Mouse (Mus musculus) monocyte, adult 5-6 weeks (primary cell): ENCODE data around the gene Tmem52. TPM values are rescaled to one million over a fixed set of nuclear protein-coding genes. Genes with fewer than 3 reads are reported as not detected.
"Not testable (repeated sequence)": the region's sequence is repeated elsewhere in the genome, so short reads cannot be mapped to it uniquely, and the experiment has no call there.

Experiments
- ATAC-seq: fragments of 153-309, 156-312 bp; replicated peaks from 2 replicates; pipeline ENCODE4 v1.8.0; 2017; ENCODE audit warnings: mild to moderate bottlenecking; ENCODE audit not compliant: low TSS enrichment, insufficient number of reproducible peaks, severe bottlenecking, poor library complexity, low FRiP score
- total RNA-seq: library from RNA; stranded (forward); fragments of 200-1000, 200-491, 200-594 nt; gene quantifications from 3 replicates; pipeline ENCODE4 v1.2.3, GENCODE M21; 2017

The Tmem52 gene
- total RNA-seq, 1 experiment from 2014 or later, result not detected

DNA sequence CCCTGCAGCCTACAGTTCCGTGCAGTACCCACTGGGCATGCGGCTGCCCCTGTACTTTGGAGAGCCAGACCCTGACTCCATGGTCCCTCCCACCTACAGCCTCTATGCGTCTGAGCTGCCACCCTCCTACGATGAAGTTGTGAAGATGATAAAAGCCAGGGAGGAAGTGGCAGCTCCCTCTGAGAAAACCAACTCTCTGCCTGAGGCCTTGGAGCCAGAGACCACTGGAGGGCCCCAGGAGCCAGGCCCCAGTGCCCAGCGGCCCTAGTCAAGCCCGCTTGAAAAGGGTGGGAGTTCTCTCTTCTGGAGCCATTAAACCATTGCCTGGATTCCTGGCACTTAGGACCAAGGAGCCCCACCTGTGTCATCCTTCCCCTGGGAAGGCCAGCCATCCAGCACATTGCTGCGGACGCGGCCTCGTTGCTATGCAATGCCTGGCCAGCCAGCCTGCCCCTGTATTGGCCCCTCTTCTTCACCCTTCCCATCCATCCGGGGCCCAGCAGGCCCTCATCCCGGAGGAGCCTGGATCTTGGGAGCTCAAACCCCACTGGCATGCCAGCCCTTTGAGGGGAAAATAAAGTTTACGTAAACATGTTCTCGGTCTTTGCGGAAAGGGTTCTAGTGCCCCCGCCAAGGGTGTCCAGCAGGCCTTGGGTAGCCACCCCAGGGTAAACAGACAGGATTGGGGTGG is 1.5 kb downstream of the Tmem52 start:
- ATAC-seq, result no peak

DNA sequence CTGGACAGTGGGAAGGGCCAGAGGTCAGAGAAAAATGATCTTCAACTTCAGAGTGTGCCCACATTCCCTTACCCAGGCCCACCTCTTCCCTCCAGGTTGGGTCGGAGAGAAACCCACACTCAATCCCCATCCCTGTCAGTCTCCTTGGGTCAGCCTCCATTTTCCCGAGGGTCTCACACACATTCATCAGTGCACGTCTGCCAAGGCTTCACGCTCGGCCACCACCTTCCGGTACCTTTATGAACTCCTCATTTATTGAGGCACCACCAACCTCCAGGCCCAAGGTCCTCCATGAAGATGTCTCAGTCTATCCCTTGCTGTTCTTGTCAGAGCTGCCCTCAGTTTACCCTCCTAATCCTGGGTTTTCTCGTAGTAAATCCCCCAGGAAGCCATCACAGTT is 2.1 kb downstream of the Tmem52 start:
- ATAC-seq, result no peak

DNA sequence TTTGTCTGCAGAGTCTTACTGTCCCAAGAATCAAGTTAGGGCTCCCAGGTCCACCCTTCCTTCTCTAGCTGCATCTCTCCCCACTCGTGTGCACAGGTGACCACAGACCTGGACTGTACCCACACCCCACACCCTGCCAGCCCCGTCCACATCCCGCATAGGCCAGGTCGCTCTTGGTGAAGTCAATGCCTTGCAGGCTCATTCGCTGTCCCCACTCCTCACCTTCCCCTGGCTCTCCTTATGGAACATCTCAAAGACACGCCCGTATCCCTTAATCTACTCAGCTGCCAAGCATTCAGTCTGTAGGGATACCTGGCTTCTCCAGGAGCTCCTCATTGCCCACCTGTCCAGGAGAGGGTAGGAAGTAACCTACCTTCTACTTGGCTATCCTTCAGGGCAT is 2.5 kb downstream of the Tmem52 start:
- no peak for ATAC-seq

DNA sequence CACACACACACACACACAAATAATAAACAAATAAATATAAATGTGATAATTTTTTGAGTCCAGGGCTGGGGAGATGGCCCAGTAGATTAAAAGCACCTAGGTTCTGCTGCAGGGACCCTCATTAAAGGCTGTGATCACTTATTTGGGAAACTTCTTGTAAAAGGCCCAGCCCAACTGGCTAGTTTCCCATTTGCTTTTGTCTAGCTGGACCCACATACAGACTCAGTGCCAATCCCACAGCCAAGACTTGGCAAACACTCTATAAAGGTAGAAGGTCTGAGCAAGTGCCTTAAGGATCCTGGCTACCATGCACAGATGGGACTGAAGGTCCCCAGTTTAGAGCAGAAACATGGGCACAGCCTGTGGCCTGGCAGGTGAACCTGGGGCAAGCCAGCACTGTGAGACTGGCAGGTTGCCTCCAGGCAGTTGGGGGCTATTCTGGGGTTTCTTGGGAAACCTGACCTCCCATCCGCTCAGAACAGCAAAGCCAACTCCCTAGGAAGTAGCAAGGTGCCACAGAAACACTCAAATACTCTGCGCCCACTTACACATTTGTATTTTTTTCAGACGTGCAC is 3.9 kb downstream of the Tmem52 start:
- no peak for ATAC-seq

DNA sequence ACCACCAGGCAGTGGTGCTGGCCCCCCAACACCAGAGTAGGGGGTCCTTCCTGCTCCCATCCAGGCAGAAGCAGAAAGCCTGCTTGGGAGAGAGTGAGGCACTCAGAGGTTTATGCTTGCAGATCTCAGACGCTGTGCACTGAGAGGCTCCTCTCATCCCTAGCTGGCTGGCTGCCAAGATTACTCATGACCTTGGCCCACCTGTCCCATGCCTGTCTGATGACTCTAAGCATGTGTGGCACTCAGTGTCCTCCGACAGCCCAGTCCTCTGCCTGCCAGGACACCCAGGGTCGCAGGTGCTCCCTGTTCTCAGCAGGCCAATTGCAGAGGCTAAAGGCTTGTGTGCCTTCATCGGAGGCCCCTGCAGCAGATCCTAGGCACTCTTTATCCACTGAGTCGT is 4.4 kb downstream of the Tmem52 start:
- no peak for ATAC-seq

DNA sequence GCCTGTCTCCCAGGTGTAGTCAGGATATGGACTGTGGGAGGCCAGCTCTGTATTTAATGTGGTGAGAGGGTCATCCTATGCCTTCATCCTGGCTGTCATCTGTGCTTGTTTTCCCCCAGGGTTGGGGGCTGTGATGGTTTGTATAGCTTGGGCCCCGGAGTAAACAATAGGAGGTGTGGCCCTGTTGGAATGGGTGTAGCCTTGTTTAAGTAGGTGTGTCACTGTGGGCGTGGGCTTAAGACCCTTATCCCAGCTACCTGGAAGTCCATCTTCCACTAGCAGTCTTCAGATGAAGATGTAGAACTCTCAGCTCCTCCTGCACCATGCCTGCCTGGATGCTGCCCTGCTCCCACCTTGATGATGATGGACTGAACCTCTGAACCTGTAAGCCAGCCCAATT is 4.9 kb downstream of the Tmem52 start:
- ATAC-seq, result not testable (repeated sequence)

DNA sequence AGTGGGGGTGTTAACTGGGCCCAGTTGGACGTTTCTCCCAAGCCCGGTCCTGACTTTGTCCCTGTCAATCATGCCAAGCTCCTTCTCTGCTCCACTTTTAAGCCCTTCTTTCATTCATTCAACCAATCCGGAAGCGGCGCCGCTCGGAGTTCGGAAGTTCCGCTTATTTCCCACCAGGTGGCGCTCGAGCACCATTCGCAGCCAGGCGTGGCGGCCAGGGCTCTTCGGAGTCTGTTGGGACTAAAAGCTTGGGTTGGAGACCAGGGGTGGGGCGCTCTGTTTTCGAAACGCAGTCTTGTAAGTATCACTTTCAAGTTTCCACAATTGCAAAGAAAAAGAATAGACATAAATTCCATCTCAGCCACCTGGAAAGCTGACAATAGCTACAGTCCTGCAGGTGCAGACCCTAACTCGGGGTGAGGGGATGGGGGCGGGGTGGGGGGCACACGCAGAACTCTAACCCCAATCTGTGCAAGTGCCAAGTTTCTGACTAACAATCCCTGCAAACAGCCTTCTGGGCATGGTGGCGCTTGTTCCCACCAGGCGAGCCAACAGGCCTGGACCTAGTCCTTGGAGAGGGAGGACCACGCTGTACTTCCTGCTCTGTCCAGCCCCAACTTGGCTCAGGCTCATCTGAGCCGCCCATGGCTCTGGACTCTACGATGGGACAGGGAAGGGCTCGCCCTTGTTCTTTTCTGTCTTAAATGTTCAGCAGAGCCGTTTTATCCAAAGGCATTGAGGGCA is 12.6 kb downstream of the Tmem52 start:
- ATAC-seq, result peak; percentile 88

DNA sequence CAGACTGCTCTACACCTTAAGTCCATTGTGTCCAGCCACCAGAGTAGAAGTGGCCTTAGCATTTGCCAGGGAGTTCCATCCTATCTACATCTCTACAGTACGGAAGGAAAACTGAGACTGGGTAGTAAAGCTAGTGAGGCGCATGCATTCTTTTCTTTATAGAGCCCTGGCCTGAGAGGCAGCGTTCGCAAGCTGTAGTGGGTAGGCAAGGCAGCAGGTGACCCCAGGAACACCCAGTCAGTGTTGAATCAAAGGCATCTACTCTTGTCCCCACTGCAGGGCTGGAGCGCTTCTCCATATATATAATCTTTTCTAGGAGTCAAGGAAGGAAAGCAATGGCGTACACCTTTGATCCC is 13.2 kb downstream of the Tmem52 start:
- no peak for ATAC-seq

DNA sequence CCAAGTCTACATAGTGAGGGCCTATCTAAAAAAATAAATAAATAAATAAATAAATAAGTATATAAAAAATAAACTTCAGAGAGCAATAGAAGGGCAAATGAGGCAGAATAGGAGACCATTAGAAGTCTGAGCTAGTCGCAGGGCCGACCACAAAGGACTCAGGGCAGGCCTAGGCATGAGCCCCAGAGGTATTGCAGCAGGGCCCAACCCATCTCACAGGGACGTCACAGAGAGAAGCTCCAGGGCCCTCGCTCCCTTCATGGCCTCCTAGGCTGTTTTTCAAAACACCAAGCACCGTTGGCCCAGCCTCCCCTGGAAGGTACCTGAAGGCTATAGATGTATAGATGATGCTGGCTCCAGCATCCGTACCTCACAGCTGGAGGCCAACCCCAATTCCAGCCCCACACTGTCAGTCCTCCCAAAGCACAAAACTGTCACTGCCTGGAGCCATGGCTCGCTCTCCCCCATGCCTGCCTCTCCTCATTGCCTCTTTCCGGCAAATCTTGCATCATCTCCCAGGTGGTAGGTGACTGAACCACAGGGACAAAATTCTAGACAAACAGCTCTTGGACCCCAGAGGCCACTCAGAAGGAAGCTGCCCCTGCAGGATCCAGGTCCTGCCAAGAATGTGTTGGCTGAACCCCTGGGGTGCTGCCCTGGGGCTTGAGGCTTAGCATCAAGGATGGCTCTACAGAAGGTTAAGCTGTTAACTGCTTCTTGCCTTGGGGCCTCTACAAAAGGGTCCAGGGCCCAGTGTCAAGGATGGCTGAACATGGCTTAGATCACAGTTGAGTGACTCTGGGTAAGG is 14.0 kb downstream of the Tmem52 start:
- ATAC-seq, result no peak

DNA sequence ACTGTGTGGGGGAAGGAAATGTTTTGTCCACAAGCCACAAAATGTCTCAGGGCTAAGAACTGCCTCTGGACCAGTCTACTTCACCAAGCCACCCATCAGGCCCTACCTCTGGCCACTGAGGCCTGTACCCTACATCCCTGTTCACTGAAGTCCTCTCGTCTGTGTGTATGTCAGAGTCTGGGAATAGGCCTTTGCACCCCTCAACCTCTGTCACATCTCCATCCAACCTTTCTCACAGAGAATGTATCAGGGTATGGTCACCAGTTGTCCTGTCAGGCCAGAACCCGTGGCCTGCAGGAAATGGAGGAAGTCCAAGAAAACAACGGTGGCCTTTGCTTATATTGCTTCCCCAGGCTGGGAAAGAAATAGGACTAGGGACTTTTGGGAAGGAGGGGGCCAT is 16.6 kb downstream of the Tmem52 start:
- ATAC-seq, result no peak

DNA sequence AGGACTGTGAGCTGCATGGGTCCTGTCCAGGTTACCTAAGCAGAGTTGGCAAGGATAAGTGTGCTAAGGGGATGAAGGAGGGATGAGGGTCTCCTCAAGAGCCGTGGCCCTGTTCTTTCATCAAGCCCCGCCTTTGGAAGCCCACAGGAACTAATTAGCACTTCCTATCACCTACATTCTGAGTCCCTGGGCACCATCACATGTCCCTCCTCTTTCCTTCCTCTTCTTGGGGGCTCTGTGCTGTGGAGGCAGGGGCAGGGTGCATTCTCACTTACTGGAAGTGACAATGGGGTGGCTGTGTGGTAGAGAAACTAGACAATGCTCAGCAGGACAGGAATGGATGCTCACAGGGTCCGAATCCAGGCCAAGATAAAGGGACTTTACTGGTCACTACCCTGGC is 18.8 kb downstream of the Tmem52 start:
- ATAC-seq, result no peak

DNA sequence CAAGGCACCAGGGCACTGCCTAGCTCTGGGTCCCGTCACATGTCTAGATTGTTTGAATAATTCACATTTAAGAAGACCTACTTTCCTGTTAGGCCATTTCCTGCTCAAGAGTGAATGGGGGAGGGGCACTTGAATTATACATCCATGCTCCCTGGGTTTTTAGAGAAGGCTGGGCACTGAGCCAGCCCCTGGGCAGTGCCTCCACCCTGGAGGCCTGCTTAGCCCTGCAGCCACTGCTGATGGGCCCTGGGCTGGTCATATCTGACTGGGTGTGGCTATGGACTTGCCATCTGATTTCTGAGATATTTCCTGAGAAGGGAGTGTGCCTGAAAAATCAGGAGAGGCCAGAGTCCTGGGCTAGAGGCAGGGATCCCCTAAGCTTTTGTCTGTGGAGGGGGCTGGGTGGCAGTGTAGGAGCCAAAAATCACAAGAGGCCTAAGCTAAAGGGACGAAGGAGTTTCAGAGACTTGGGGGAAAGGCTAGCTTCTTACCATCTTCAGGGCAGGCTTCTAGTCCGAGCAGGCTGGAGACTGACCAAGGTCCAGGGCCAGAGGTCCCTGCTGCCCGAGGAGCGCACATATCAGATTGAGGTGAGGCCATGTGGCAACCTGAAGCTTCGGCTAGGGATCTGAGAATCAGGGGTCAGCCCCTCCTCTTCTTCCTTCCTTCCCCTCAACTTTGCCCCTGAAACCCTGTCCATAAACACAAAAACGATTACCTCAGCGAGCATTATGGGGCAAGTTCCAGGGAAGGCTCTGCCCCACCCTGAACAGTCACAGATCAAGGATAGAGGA is 19.5 kb downstream of the Tmem52 start:
- ATAC-seq, result peak; percentile 7; the same call in 1 of the 2 replicates

DNA sequence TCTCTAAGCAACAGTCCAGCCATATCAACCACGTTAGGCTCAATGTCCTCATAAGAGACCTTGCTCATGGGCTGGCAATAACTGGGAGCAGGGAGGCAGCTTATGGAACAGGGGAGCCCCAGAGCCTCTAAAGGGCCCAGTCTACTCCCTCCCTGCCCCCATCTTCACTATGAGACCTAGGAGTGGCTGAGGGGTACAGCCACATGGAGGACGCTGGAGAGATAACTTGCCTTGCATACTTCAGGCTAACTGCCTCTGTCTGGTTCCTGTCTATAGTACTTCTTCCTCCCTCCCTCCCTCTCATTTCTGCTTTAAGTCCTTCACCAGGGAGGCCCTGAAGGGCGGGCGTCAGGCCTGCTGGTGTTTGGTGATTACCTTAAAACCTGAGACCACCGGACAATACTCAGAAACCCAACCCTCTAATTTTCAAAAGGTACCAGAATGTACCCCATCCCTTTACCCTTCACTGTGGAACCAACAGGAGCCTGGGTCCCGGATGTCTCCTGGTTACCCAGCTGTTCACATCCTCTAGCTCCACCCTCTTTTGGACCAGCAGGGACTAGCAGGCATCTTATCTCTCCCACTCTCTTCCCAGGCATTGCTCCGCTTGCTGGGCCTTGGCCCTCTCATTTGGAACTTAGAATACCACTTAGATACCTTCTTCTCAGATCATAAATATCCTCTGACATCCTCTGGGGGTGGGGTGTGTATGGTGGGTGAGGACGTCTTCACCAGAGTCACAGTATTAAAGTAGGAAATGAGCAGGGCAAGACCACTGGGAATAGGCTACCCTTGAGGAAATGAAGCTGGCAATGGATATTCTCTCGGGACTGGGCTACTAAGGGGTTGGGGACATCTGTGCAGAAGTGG is 20.4 kb downstream of the Tmem52 start:
- no peak for ATAC-seq

DNA sequence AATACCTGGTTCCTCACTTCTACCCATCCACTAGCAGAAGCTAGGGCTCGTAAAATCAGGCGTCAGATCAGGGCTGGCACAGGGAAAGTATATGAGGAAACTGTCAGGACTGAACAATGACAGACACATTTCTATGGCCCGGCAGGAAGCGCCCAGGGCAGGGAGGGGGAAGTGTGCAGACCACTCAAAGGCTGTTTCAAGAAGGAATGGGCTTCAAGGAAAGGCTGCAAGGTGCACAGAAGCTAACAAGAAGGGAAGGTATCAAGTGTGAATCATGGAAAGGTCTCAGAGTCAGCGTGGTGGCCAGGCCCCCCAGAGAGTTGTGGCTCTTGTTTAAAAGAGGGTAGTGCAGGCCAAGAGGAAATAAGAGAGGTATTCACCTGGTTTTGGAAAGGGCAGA is 21.5 kb downstream of the Tmem52 start:
- ATAC-seq, result no peak

DNA sequence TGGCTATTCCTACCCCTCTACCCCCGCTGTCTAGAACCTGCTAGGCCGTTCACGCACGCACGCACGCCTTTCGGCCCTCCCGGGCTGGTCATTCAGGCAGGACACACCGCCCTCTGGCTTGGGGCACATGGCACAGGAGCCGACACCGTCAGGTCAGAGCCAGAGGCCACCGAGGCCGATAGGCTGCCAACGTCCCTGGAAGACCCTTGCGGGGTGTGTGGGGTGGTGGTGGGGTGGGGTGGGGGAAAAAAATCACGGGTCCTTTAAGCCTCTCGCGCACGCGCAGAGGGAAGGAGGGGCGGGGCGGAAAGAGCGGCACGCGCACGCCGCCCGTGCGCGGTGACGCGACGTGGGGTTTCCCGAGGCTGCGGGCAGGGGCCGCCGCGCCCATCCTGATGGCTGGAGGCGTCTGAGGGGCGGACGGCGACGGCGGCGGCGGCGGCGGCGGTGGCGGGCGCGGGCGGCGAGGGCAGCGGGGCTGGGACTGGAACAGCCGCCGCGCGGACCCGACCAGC is 22.1 kb downstream of the Tmem52 start, which contains the start of gene Gnb1:
Gene Gnb1, plus strand, starts transcription at position 372 of the 515 bp plus-strand sequence.
- ATAC-seq, result peak; percentile 53

DNA sequence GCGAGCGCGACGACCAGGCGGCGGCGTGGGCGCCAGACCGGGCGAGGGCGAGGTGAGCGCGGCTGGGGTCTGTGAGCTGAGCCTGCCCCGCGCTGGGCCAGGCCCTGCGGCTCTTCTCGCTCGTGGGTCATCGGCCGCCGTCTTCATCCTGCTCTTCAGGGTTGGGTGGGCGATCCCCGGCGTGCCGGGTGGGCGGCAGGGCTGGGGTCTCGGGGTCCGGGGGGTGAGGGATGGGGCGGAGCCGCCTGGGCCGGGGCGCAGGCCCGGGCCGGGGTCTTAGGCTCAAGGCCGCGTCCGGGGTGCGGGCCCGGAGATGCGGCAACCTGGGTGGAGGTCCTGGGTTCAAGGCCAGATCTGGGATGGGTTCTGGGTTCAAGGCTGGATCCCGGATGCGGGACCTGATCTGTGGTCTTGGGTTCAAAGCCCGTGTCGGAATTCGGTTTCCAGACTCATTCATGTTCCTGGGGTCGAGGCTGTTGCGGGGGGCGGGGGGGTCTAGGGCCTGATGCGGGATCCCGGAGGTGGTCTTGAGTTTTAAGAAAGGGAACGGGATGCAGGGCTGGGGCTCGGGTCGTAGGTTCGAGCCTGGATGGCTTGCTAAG is 22.7 kb downstream of the Tmem52 start:
- no peak for ATAC-seq

DNA sequence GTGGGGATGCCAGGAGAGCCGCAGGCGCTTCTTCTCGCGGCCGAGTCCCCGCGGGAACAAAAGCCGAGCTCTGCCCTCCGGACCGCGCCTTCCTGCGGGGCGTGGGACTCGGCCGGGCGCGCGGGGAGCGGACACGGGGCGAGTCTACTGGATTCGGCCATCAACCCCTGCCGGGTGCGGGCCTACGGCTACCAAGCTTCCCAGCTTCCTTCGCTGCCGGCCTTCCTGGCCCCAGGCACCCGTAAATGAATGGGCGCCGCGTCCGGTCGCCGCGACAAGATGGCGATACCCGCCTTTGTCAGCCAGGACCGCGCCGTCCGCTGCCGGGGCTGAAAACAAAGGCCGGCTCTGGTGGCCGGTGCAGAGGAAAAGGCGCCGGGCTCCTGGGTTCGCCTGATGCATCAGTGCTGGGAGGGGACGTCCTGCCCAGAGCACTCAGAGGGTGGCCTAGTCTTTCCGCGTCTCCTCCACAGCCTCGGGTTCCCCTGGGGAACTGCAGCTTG is 23.3 kb downstream of the Tmem52 start:
- no peak; the same call in 1 of the 2 replicates for ATAC-seq
